Mouse (Mus musculus) lung, embryonic 16.5 days (tissue): ENCODE results near the gene Wap. TPM values are rescaled to one million over a fixed set of nuclear protein-coding genes. Genes with fewer than 3 reads are reported as not detected.

ENCODE experiments used
- ATAC-seq: fragments of 200-750 bp; cut with Nextera tagmentation; 2 replicates; pipeline ENCODE4 v1.8.0; 2017; ENCODE audit warnings: low read depth, mild to moderate bottlenecking, moderate library complexity
- H3K27ac ChIP-seq: fragments of 300-500 bp; sonication (generic); 2 replicates; pipeline ENCODE4 v1.5.1; 2014; ENCODE audit warnings: mild to moderate bottlenecking, control low read depth, low read length
- H3K27me3 ChIP-seq: fragments of 300-500 bp; sonication (generic); 2 replicates; pipeline ENCODE4 v1.6.1; 2014; ENCODE audit warnings: low read depth, low read length, mixed read lengths; ENCODE audit not compliant: control insufficient read depth, insufficient read depth
- H3K36me3 ChIP-seq: fragments of 300-500 bp; sonication (generic); 2 replicates; pipeline ENCODE4 v1.6.1; 2014; ENCODE audit warnings: low read length; ENCODE audit not compliant: control insufficient read depth, insufficient read depth
- H3K4me1 ChIP-seq: fragments of 300-500 bp; sonication (generic); replicated peaks from 2 replicates; pipeline ENCODE4 v1.6.1; 2014; ENCODE audit warnings: low read length, mixed read lengths; ENCODE audit not compliant: control insufficient read depth, insufficient read depth
- H3K4me2 ChIP-seq: fragments of 300-500 bp; sonication (generic); 2 replicates; pipeline ENCODE4 v1.6.1; 2014; ENCODE audit warnings: low read depth, low read length, control low read depth
- H3K4me3 ChIP-seq: fragments of 300-500 bp; sonication (generic); 2 replicates; pipeline ENCODE4 v1.5.1; 2014; ENCODE audit warnings: mild to moderate bottlenecking, low read length, control low read depth
- H3K9ac ChIP-seq: fragments of 300-500 bp; sonication (generic); 2 replicates; pipeline ENCODE4 v1.6.1; 2014; ENCODE audit warnings: low read length, control low read depth
- H3K9me3 ChIP-seq: fragments of 300-500 bp; sonication (generic); 2 replicates; pipeline ENCODE4 v1.6.1; 2016; ENCODE audit warnings: low read length; ENCODE audit not compliant: control insufficient read depth
- WGBS: fragments of 180-500 bp; shearing (Covaris S2); extraction: QIAGEN DNeasy Blood & Tissue Kit; methylation state at CpG from one replicate; pipeline ENCODE4 v1.1.7; 2014; 5-methylcytosine and 5-hydroxymethylcytosine counted together
- polyA plus RNA-seq: library from polyadenylated mRNA; unstranded; fragments of >200 nt; fragmentation: Nextera tagmentation; extraction: Ambion mirVana; gene quantifications from 2 replicates; pipeline ENCODE4 v1.2.1, GENCODE M21; 2015

Gene Wap
- polyA plus RNA-seq, 1 experiment from 2014 or later: not detected

DNA sequence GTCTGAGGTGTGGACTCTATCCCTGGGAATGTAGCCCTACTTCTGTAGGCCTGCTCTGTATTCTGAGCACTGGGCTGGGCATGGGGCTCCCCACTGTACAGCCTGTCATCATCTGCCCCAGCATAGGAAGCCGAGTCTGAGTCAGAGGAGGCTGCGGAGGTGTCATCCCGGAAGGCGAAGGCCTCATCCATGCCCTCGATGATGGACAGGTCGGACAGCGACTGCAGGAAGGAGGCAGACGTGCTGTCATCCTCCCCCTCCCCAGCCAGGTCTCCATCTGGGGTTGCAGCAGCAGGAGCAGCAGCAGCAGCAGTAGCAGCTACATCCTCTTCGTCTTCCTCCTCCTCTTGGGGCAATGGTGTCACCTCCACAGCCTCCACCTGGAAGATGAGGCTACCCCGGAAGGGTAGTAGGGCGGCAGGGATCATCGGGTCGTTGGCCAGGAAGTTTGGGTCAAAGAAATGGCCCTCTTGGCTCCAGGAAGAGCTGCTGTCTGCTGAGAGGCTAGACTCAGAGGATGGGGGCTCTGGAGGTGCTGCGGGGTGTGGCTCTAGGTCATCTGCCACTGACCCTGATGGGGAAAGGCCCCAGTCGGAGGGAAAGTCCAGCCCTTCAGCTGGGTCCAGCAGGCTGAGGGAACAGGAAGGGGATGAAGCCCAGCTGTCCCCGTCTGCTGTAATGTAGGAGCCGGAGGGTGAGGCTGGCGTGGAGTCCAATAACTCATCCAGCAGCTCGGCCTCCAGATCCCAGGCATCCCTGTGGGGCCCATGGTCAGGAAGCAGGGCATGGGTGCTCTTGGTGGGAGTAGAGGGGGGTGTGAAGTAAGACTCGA is 36.6 kb downstream of the Wap start:
- no peak overlapping the region for H3K4me3 ChIP-seq
- no peak overlapping the region for H3K4me2 ChIP-seq
- no peaks in the 10 kb centered on the region for H3K9me3 ChIP-seq
- peaks cover 18% of the 10 kb centered on the region for H3K27me3 ChIP-seq
- ATAC-seq: no peak
- peaks cover 6% of the 10 kb centered on the region; the same call in 1 of the 2 replicates for H3K36me3 ChIP-seq
- H3K4me1 ChIP-seq: peaks cover 35% of the 10 kb centered on the region
- H3K9ac ChIP-seq: no peak overlapping the region
- H3K27ac ChIP-seq: no peak overlapping the region
- 62% methylated on average over 20 of the region's 20 CpGs for WGBS

DNA sequence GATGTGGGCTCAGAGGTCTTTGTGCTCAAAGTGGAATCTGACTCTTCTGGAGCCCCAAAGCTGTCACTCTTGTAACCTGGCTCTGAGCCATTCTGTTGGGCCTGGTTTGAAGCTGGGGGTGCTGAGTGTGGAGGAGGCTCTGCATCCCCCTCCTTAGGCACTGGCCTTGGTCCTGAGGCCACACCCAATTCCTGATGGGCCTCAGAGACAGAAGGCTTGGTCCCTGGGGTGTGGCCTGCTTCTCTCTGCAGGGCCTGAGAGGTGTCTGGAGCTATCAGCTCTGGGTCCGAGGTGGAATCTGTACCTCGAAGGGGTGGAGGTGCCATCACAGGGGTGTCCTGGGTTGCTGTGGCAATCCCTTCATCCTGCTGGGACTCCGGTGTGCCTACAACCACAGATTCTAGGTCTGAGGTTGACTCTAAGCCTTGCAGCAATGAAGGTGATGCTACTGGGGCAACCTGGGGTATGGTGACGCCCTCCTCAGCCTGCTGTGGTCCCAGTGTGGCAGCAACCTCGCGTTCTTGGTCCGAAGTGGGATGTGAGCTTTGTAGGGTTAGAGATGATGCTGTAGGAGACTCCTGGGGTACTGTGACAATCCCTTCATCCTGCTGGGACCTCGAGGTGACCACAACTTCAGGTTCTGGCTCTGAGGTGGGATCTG is 38.0 kb downstream of the Wap start:
- H3K9me3 ChIP-seq: no peaks in the 10 kb centered on the region
- H3K4me3 ChIP-seq: no peak overlapping the region
- H3K4me1 ChIP-seq: peaks cover 33% of the 10 kb centered on the region
- H3K27ac ChIP-seq: no peak overlapping the region
- no peak for ATAC-seq
- H3K4me2 ChIP-seq: no peak overlapping the region
- 80% methylated on average over 8 of the region's 8 CpGs for WGBS
- H3K27me3 ChIP-seq: peaks cover 7% of the 10 kb centered on the region; the same call in 1 of the 2 replicates
- H3K36me3 ChIP-seq: peaks cover 13% of the 10 kb centered on the region
- H3K9ac ChIP-seq: no peak overlapping the region

DNA sequence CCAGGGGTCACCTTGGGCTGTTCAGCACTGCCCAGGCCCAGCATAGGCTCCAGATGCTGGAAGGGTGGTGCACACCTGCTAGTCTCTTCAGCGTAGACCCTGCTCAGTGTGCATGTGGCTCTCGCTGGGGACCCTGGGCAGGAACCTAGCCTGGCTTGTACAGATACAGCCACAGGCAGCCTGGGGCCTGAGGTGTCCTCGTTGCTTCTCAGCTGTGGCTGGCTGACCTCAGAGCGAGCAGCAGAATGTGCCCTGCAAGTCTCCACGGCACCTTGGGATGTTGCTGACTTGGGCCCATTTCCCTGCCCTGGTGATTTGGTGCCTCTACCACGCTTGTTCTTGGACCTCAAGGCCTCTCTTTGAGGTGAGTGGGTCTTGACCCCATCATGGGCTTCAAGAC is 38.6 kb downstream of the Wap start:
- Histone ChIP-seq H3K4me1 (peaks cover 27% of the 10 kb centered on the region), H3K4me3 (no peak overlapping the region), H3K4me2 (no peak overlapping the region), H3K9ac (no peak overlapping the region), H3K9me3 (no peaks in the 10 kb centered on the region), H3K27me3 (peaks cover 5% of the 10 kb centered on the region; the same call in 1 of the 2 replicates), H3K36me3 (peaks cover 15% of the 10 kb centered on the region), H3K27ac (no peak overlapping the region)
- no peak for ATAC-seq
- 83% methylated on average over 6 of the region's 6 CpGs for WGBS

DNA sequence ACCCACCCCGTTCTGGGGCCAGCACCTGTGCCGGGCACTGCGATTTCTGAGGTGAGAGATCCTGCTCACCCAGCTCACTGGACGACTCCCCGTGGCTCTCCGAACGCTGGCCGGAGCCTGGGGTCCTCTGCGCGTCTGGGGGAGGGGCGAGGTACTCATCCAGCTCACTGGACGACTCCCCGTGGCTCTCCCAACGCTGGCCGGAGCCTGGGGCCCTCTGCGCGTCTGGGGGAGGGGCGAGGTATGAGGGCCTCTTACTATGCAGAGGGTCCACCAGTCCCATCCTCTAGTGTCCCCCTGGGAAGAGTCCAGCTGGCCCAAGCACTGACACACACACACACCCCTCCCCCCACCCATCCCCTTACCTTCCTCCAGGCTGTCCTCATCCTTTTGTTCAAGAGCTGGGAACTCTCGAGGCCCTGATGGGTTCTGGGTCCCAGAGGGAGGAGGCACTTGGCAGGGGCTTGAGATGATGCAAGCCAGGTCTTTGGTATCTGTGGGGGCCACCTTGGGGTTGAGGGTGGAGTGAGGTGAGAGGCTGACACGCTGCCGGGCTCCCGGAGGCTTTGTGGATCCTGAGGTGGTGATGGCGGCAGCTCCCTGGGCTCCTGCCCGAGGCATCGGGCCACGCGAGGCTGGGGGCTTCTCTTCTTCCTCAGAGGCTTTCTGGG is 39.3 kb downstream of the Wap start:
- H3K27ac ChIP-seq: no peak overlapping the region
- ATAC-seq: no peak
- H3K9me3 ChIP-seq: no peaks in the 10 kb centered on the region
- no peak overlapping the region for H3K9ac ChIP-seq
- no peak overlapping the region for H3K4me2 ChIP-seq
- no peaks in the 10 kb centered on the region; the same call in 1 of the 2 replicates for H3K27me3 ChIP-seq
- H3K4me1 ChIP-seq: peaks cover 21% of the 10 kb centered on the region
- 28% methylated on average over 27 of the region's 27 CpGs for WGBS
- peaks cover 21% of the 10 kb centered on the region for H3K36me3 ChIP-seq
- no peak overlapping the region for H3K4me3 ChIP-seq

DNA sequence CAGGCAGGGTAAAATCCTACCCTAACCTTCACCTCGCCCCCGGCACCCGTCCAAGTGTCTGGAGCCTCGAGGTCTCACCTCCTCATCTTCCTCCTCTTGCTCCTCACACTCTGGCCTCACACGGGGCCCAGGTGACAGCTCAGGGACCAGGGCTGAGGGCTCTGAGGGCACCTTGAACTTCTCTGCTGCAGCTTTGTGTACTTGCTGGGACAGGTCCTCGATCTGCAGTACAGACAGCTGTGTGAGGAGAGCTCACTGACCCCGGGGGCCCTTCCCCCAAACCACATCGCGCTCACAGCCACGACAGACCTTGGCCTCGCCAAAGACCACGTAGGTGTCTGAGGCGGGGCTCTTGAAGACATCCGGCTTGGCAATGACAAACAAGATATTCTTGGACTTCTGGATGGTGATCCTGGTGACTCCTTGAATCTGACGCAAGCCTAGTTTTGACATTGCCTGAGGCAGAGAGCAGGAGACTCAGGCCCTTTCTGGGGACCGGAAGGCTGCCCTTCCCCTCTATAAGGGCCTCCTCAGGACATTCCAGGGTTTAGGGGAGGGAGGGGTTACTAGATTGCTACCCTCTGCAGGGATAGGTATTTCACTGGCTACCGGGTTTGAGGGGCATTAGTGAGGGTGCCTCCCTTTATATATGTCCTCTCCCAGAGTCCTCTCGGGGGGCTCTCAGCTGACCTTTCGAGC is 40.1 kb downstream of the Wap start:
- Histone ChIP-seq H3K9me3 (no peaks in the 10 kb centered on the region), H3K9ac (peak overlapping the region; percentile 0; the same call in 1 of the 2 replicates), H3K4me3 (no peak overlapping the region), H3K36me3 (peaks cover 25% of the 10 kb centered on the region), H3K4me2 (no peak overlapping the region), H3K27me3 (no peaks in the 10 kb centered on the region; the same call in 1 of the 2 replicates), H3K4me1 (peaks cover 13% of the 10 kb centered on the region), H3K27ac (no peak overlapping the region)
- 42% methylated on average over 19 of the region's 19 CpGs for WGBS
- peak; percentile 26; the same call in 1 of the 2 replicates for ATAC-seq

DNA sequence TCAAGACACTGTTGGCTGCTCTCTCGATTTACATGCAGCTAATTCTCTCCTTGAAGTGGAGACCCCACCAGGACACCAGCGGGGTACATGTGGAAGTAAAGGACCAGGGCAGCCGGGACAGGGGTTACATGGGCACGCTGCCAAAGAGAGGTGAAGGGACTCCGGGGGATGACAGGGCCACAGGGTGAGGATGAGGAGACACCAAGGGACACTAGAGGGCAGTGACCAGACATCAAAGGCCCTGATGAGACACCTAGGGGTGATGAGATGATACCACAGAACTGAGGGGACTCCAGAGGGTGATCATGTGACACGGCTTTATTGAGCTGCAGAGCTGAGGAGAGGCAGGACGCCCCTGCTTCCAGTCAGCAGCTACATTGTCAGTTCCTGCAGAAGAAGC is 40.9 kb downstream of the Wap start:
- Histone ChIP-seq H3K36me3 (peaks cover 32% of the 10 kb centered on the region), H3K27ac (no peak overlapping the region), H3K4me3 (no peak overlapping the region), H3K4me1 (peaks cover 11% of the 10 kb centered on the region), H3K27me3 (no peaks in the 10 kb centered on the region), H3K4me2 (no peak overlapping the region), H3K9ac (no peak overlapping the region), H3K9me3 (no peaks in the 10 kb centered on the region)
- WGBS: 62% methylated on average over 7 of the region's 7 CpGs
- ATAC-seq: no peak

DNA sequence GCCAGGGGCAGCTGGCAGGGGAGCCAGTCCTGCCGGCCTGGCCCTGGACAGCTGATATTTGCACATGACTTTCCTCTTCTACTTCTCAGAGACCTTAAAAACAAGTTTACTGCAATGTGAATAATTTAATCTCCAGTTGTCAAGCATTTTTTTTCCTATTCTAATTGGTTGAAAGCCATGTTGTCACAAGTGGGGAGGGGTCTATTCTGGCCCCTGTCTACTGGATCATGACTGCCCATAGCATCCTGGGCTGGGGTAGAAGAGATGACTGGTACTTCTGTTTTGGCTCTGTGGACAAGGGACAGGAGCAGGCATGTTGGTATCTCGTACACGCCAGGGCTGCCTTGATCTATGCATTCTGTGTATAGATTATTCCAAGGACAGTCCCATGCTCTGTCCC is 41.8 kb downstream of the Wap start:
- Histone ChIP-seq H3K27me3 (no peaks in the 10 kb centered on the region), H3K4me1 (peaks cover 11% of the 10 kb centered on the region), H3K36me3 (peaks cover 40% of the 10 kb centered on the region), H3K4me3 (no peak overlapping the region), H3K9ac (no peak overlapping the region), H3K27ac (no peak overlapping the region), H3K9me3 (no peaks in the 10 kb centered on the region), H3K4me2 (no peak overlapping the region)
- WGBS: 83% methylated on average over 3 of the region's 3 CpGs
- ATAC-seq: no peak

DNA sequence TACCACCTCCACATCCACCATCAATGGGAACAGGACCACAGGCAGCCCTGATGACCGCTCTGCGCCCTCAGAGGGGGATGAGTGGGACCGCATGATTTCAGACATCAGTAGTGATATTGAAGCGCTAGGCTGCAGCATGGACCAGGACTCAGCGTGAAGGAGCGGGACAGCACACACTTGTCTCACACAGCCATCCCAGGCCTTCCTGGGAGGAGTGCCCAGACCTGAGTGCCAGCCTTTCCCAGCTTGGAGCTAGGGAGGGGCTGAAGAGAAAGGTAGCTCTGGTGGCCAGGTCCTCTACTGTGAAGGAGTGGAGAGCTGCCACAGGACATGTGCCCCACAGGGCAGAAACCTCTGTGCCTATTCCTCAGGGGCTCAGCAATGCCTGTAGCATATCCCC is 42.2 kb downstream of the Wap start:
- Histone ChIP-seq H3K27ac (no peak overlapping the region), H3K4me3 (no peak overlapping the region), H3K9me3 (no peaks in the 10 kb centered on the region), H3K36me3 (peaks cover 41% of the 10 kb centered on the region), H3K9ac (no peak overlapping the region), H3K27me3 (no peaks in the 10 kb centered on the region), H3K4me2 (no peak overlapping the region), H3K4me1 (peaks cover 11% of the 10 kb centered on the region)
- no peak for ATAC-seq
- 94% methylated on average over 6 of the region's 6 CpGs for WGBS
